Mouse (Mus musculus): ENCODE data around the gene Gm9857. TPM values are rescaled to one million over a fixed set of nuclear protein-coding genes. Genes with fewer than 3 reads are reported as not detected.
A peak's percentile ranks its signal among the peaks of the same experiment; 100 is the strongest.

Gm9857 gene
- polyA plus RNA-seq, 1 experiment from 2014 or later = not detected

- no peak overlapping the region for H3K4me2 ChIP-seq
- WGBS (ENCODE audit: insufficient replicate concordance) = 64% methylated on average over 3 of the region's 3 CpGs
- no peak for DNase-seq
Observed at GRCm38 (mm10) chr3:108963776-108964175, 23.5 kb upstream of the Gm9857 start.

DNA sequence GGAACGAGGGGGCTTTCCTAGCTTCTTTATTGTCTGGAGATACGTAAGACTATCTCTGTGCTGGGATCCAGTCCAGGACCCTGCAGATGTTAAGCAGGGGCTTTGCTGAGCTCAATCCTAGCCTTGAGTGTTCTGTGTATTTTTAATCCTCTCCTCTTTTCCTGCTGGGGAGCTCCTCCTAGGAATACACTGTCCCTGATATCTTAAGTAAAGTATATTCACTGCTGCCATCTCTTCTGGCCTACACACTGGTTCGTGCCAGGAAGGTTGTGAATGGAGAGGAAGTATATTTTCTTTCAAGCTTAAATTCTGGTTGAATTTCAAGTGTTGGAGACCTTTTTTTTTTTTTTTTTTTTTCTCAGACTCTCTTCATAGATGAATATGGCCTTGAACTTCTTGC lies 23.0 kb upstream of the Gm9857 start:
- peaks cover 6% of the 10 kb centered on the region for H3K4me1 ChIP-seq (replicated peaks)
- no peak overlapping the region for H3K4me3 ChIP-seq (replicated peaks)
- ATAC-seq (ENCODE audit: low read depth) = no peak
- H3K27me3 ChIP-seq = no peaks in the 10 kb centered on the region
- DNase-seq = no peak
- WGBS (ENCODE audit: insufficient replicate concordance) = 64% methylated on average over 3 of the region's 3 CpGs
- H3K36me3 ChIP-seq = no peaks in the 10 kb centered on the region
- no peak overlapping the region for H3K27ac ChIP-seq
- H3K9me3 ChIP-seq (replicated peaks) = no peaks in the 10 kb centered on the region
- H3K9ac ChIP-seq = no peak overlapping the region
- H3K4me2 ChIP-seq = no peak overlapping the region

More at GRCm38 (mm10) chr3:108963776-108964175, 23.5 kb upstream of the Gm9857 start:
- no peak overlapping the region for H3K27ac ChIP-seq
- no peak overlapping the region for H3K4me3 ChIP-seq (replicated peaks)
- H3K36me3 ChIP-seq = no peaks in the 10 kb centered on the region
- no peak overlapping the region for H3K9ac ChIP-seq
- H3K4me1 ChIP-seq (replicated peaks) = peaks cover 6% of the 10 kb centered on the region
- ATAC-seq (ENCODE audit: low read depth) = no peak
- no peaks in the 10 kb centered on the region for H3K9me3 ChIP-seq (replicated peaks)
- H3K27me3 ChIP-seq = no peaks in the 10 kb centered on the region

DNA sequence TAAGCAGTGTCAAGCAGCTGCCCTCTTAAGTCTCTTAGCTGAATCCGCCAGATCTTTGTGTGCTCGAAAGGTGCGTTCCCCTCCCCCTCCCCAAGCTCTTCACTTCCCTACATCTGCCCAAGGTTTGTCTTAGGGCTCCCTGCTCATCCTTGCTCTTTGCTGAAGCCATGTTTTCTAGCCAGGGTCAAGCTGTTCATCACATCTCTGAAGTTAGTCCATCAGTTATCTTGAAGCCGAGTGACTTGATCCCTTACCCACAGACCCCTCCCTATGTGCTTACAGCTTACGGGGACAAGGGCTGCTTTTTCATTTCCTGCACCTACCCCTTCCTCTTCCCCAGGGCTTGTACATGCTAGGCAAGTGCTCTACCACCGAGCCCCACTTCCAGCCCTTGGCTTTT lies 21.4 kb upstream of the Gm9857 start:
- whole genome bisulfite sequencing (ENCODE audit: insufficient replicate concordance) = 34% methylated on average over 6 of the region's 6 CpGs
- no peaks in the 10 kb centered on the region for H3K4me1 ChIP-seq (replicated peaks)
- ATAC-seq (ENCODE audit: low read depth) (no peak), DNase-seq (no peak)
- H3K4me3 ChIP-seq (replicated peaks) = no peak overlapping the region
- no peak overlapping the region for H3K4me2 ChIP-seq
- H3K36me3 ChIP-seq = no peaks in the 10 kb centered on the region
- no peaks in the 10 kb centered on the region for H3K27me3 ChIP-seq
- no peaks in the 10 kb centered on the region for H3K9me3 ChIP-seq (replicated peaks)
- H3K9ac ChIP-seq = no peak overlapping the region
- no peak overlapping the region for H3K27ac ChIP-seq

DNA sequence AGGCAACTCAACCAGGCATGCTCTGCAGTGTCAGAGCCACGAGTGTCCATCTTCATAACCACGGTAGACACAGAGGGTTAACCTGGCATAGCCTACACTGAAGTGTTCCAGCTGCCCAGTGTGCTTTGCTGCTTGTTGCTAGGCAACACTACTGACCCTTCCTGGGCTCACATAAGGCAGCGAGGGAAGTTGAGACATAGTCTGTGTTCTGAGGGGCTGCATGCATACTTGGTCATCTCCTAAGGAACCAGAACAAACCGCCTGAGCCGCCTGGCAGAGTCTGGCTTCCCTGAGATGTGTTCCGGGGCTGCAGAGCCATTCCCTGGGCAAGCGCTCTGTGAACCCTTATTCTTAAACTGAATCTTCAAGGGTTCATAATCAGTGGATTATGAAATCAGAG lies 21.0 kb upstream of the Gm9857 start:
- Histone ChIP-seq H3K9me3 (replicated peaks) (no peaks in the 10 kb centered on the region), H3K9ac (no peak overlapping the region), H3K4me2 (no peak overlapping the region), H3K36me3 (no peaks in the 10 kb centered on the region), H3K27me3 (no peaks in the 10 kb centered on the region), H3K27ac (no peak overlapping the region), H3K4me3 (replicated peaks) (no peak overlapping the region), H3K4me1 (replicated peaks) (no peaks in the 10 kb centered on the region)
- no peak for DNase-seq
- no peak for ATAC-seq (ENCODE audit: low read depth)
- WGBS (ENCODE audit: insufficient replicate concordance) = 60% methylated on average over 7 of the region's 7 CpGs

DNA sequence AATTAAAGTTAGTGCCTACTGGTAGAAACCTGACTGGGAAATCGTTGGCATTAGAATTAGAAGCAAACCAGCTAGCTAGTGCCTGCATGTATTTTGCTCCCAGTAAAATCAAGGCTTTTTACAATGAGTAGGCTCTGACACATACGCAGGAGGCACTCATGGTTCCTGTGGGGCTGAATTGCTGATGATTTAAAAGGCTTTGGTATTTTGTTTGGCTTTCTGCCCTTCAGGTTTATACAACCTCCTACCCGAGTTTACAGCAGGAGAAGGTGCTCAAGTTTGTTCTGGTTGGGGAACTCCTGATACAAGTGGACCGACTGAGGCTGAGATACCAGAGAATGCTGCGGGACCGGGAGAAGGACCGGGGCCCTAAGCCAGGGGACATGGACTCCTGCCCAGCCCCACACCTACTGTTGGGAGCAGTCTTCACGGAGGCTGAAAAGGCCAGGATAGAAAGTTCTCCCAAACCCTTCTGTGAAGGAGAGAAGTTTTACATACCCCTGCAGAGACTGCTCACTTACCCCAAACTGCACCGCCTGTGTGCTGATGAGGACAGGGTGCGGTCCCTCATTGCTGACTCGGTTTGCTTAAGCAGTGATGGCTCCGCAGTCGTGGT lies 19.5 kb upstream of the Gm9857 start:
- H3K9ac ChIP-seq = no peak overlapping the region
- H3K9me3 ChIP-seq (replicated peaks) = no peaks in the 10 kb centered on the region
- no peak for ATAC-seq (ENCODE audit: low read depth)
- H3K27me3 ChIP-seq = no peaks in the 10 kb centered on the region
- no peak overlapping the region for H3K4me3 ChIP-seq (replicated peaks)
- no peak for DNase-seq
- H3K27ac ChIP-seq = no peak overlapping the region
- H3K4me1 ChIP-seq (replicated peaks) = no peaks in the 10 kb centered on the region
- H3K4me2 ChIP-seq = no peak overlapping the region
- H3K36me3 ChIP-seq = no peaks in the 10 kb centered on the region
- 69% methylated on average over 13 of the region's 13 CpGs for WGBS (ENCODE audit: insufficient replicate concordance)

- H3K27me3 ChIP-seq = no peaks in the 10 kb centered on the region
- H3K4me3 ChIP-seq (replicated peaks) = no peak overlapping the region
- no peak overlapping the region for H3K27ac ChIP-seq
- no peaks in the 10 kb centered on the region for H3K36me3 ChIP-seq
- H3K4me1 ChIP-seq (replicated peaks) = no peaks in the 10 kb centered on the region
- H3K4me2 ChIP-seq = no peak overlapping the region
- ATAC-seq (ENCODE audit: low read depth) (no peak), DNase-seq (no peak)
- no peak overlapping the region for H3K9ac ChIP-seq
- H3K9me3 ChIP-seq (replicated peaks) = no peaks in the 10 kb centered on the region
Observed at GRCm38 (mm10) chr3:108957976-108958375, 17.7 kb upstream of the Gm9857 start.

DNA sequence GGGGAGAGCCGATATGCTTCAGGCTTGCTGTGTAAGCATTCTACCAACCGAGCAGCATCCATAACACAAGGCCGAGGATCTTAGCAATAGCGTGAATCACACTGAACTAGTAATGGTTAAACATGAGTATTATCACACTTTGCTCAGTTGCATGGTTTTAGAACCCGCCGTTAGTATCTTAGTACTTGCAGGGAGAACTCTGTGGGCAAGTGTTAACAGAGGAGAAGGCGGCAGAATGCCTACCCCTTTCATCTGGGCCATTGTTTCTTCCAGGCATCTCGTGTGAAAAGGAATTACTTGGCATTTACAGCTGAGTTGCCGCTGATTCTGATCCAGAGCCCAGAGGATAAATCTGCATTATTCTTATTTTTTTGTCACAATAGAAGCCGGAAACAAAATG lies 751 bp upstream of the Gm9857 start:
- H3K4me2 ChIP-seq = no peak overlapping the region
- WGBS (ENCODE audit: insufficient replicate concordance) = 77% methylated on average over 10 of the region's 10 CpGs
- ATAC-seq (ENCODE audit: low read depth) = no peak
- H3K27ac ChIP-seq = no peak overlapping the region
- no peaks in the 10 kb centered on the region for H3K36me3 ChIP-seq
- DNase-seq = no peak
- no peaks in the 10 kb centered on the region for H3K9me3 ChIP-seq (replicated peaks)
- H3K9ac ChIP-seq = no peak overlapping the region
- 0 out of 2 replicates have a peak, but pooled peaks cover 6% of the 10 kb centered on the region for H3K4me1 ChIP-seq (replicated peaks)
- no peaks in the 10 kb centered on the region for H3K27me3 ChIP-seq
- H3K4me3 ChIP-seq (replicated peaks) = no peak overlapping the region

DNA sequence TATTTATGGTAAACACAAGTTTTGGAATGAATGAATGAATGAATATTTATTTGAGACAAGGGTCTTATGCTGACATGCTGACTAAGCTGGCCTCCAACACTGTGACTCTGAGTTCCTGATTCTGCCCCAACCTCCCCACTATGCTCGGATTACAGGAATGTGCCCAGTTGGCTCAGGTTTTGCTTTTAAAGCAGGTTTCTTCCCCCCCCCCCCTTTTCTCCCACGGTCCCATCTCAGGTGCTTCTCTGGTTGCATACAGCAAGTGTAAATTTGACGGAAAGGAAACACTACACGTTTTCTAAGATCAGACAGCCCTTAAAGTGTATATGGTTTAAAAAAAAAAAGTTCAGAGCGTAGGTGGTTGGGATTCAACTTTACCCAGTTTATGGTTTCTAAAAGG lies 672 bp downstream of the Gm9857 start, which contains the start of gene Henmt1:
TSS of gene Henmt1 (plus strand) at position 301 of the 400 bp plus-strand sequence.
- no peak for ATAC-seq (ENCODE audit: low read depth)
- 73% methylated on average over 5 of the region's 5 CpGs for whole genome bisulfite sequencing (ENCODE audit: insufficient replicate concordance)
- Histone ChIP-seq H3K4me3 (replicated peaks) (peak within 1 kb of the TSS; percentile 25; the same call in 1 of the 2 replicates), H3K9me3 (replicated peaks) (no peaks in the 10 kb centered on the region), H3K9ac (no peak within 1 kb of the TSS), H3K4me1 (replicated peaks) (0 out of 2 replicates have a peak, but pooled peaks cover 6% of the 10 kb centered on the region), H3K27ac (no peak within 1 kb of the TSS), H3K27me3 (no peaks in the 10 kb centered on the region), H3K4me2 (peak within 1 kb of the TSS; percentile 53), H3K36me3 (no peaks in the 10 kb centered on the region)
- DNase-seq = no peak

DNA sequence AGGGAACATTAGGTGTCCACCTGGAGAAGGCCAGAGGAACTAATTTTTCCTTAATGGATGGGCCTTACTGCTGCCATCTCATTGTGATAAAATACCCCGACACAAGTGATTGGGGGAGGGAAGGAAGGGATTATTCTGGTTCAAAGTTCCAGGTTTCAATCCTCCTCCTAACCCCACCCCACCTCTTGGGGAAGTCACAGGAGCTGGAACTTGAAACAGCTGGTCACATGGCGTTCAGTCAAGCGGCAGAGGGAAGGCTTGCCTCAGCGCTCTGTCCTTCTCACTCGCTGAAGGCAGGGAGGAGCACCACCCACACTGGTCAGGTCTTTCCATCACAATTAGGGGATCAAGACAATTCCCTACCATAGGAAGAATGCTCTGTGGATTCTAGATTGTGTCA lies 1.6 kb downstream of the Gm9857 start:
- H3K4me2 ChIP-seq = no peak overlapping the region
- H3K36me3 ChIP-seq = no peaks in the 10 kb centered on the region
- H3K9ac ChIP-seq = no peak overlapping the region
- no peak overlapping the region for H3K4me3 ChIP-seq (replicated peaks)
- H3K27me3 ChIP-seq = no peaks in the 10 kb centered on the region
- H3K9me3 ChIP-seq (replicated peaks) = no peaks in the 10 kb centered on the region
- ATAC-seq (ENCODE audit: low read depth) (no peak), DNase-seq (no peak)
- 77% methylated on average over 5 of the region's 5 CpGs for WGBS (ENCODE audit: insufficient replicate concordance)
- H3K27ac ChIP-seq = no peak overlapping the region
- H3K4me1 ChIP-seq (replicated peaks) = 0 out of 2 replicates have a peak, but pooled peaks cover 6% of the 10 kb centered on the region

DNA sequence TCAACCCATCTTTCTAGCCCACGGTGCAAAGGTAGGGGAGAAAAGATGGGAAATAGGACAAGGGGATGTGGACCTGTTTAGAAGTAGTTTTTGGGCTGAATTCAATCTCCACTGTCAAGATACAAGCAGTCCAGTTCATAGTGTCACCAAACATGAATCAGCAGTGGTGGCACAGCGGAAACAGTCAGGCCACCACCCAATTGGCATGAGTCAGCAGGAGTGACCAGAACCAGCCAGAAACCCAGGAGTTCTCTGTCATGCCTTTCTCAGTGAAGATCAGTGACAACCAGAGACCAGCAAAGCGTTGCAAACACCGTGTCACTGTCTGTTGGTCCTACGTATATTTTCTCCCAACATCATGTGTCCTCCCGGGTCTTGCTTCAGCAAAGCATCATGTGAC lies 6.7 kb downstream of the Gm9857 start:
- 76% methylated on average over 6 of the region's 6 CpGs for WGBS (ENCODE audit: insufficient replicate concordance)
- no peak for ATAC-seq (ENCODE audit: low read depth)

DNA sequence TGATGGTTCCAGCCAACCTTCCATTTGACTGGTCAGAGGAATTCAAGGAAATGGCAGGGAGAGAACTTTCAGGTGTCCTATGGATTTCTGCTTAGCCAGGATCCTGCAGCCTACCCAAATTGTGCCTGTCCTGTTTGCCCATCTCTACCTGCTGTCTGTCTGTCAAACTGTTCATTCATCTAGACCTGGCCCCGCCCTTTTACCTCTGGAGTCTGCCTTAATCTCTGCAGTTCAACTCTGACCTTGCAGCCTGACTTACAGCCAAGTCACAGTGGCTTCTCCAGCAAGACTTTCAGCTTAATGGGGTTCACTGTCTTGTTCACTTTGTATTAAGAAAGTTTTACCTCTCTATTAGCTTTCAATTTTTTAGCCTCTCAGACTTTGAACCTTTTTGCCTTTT lies 13.9 kb downstream of the Gm9857 start:
- Histone ChIP-seq H3K4me3 (replicated peaks) (no peak overlapping the region), H3K36me3 (no peaks in the 10 kb centered on the region), H3K27me3 (no peaks in the 10 kb centered on the region), H3K4me1 (replicated peaks) (peaks cover 21% of the 10 kb centered on the region), H3K27ac (no peak overlapping the region), H3K4me2 (no peak overlapping the region), H3K9ac (no peak overlapping the region), H3K9me3 (replicated peaks) (no peaks in the 10 kb centered on the region)
- ATAC-seq (ENCODE audit: low read depth) = no peak
- 42% methylated on average over 1 of the region's 1 CpGs for WGBS (ENCODE audit: insufficient replicate concordance)
- DNase-seq = no peak

More for the DNA sequence above, 6.7 kb downstream of the Gm9857 start:
- no peak for DNase-seq
- H3K36me3 ChIP-seq = no peaks in the 10 kb centered on the region
- no peak overlapping the region for H3K4me3 ChIP-seq (replicated peaks)
- no peaks in the 10 kb centered on the region for H3K4me1 ChIP-seq (replicated peaks)
- H3K27ac ChIP-seq = no peak overlapping the region
- no peak overlapping the region for H3K4me2 ChIP-seq
- H3K9ac ChIP-seq = no peak overlapping the region
- no peaks in the 10 kb centered on the region for H3K9me3 ChIP-seq (replicated peaks)
- H3K27me3 ChIP-seq = no peaks in the 10 kb centered on the region

DNA sequence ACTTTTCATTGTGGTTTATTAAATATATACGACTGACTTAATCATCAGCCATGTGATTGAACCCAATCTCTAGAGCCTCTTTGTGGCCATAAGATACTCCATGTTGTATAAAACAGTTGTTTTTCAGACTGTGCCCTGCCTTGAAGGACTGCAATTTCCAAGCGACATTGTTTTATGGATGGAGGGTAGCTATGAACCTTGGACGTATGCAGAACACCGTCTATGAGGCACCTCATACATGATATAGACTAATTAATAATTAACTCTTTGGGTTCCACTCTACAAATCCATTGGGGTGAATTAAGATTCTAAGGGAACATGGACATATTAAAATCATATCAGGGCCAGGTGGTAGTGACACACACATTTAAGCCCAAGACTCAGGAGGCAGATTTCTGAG lies 14.6 kb downstream of the Gm9857 start:
- ATAC-seq (ENCODE audit: low read depth) (no peak), DNase-seq (no peak)
- no peaks in the 10 kb centered on the region for H3K9me3 ChIP-seq (replicated peaks)
- no peak overlapping the region for H3K9ac ChIP-seq
- no peak overlapping the region for H3K4me3 ChIP-seq (replicated peaks)
- H3K36me3 ChIP-seq = no peaks in the 10 kb centered on the region
- H3K27me3 ChIP-seq = no peaks in the 10 kb centered on the region
- H3K27ac ChIP-seq = no peak overlapping the region
- WGBS (ENCODE audit: insufficient replicate concordance) = 76% methylated on average over 4 of the region's 4 CpGs
- H3K4me2 ChIP-seq = no peak overlapping the region
- peaks cover 27% of the 10 kb centered on the region for H3K4me1 ChIP-seq (replicated peaks)
